Mouse (Mus musculus) C2C12 (cell line): ENCODE data around the gene Frmd4b. TPM values are rescaled to one million over a fixed set of nuclear protein-coding genes. Genes with fewer than 3 reads are reported as not detected.

Experiments used
- H3K27me3 ChIP-seq: one replicate; pipeline ENCODE4 v1.6.1; 2011; ENCODE audit not compliant: control insufficient read depth, insufficient read depth, insufficient read length
- H3K36me3 ChIP-seq: one replicate; pipeline ENCODE4 v1.6.1; 2011; ENCODE audit not compliant: control insufficient read depth, insufficient read depth
- H3K4me3 ChIP-seq: one replicate; pipeline ENCODE4 v1.5.1; 2011; ENCODE audit warnings: mild to moderate bottlenecking, control low read depth; ENCODE audit not compliant: poor library complexity, insufficient read depth, severe bottlenecking
- H3K79me2 ChIP-seq: one replicate; pipeline ENCODE4 v1.6.1; 2011; ENCODE audit not compliant: control insufficient read depth, insufficient read depth
- H3K79me3 ChIP-seq: one replicate; pipeline ENCODE4 v1.6.1; 2011; ENCODE audit warnings: low read depth, control low read depth
- H3ac ChIP-seq: one replicate; pipeline ENCODE3; 2011; ENCODE audit warnings: low read depth; ENCODE audit not compliant: control insufficient read depth, insufficient read length
- CEBPB ChIP-seq: IDR thresholded peaks from one replicate; pipeline ENCODE4 v1.6.1; 2011; ENCODE audit warnings: low read depth, mild to moderate bottlenecking, control low read depth, moderate library complexity
- CTCF ChIP-seq: IDR thresholded peaks from one replicate; pipeline ENCODE4 v1.5.1; 2011; ENCODE audit not compliant: control insufficient read depth, insufficient read depth, insufficient read length
- FOSL1 ChIP-seq: IDR thresholded peaks from one replicate; pipeline ENCODE4 v1.8.0; 2011; ENCODE audit warnings: mild to moderate bottlenecking, low read length; ENCODE audit not compliant: poor library complexity, insufficient read depth, severe bottlenecking
- MAX ChIP-seq: IDR thresholded peaks from one replicate; pipeline ENCODE4 v1.6.1; 2011; ENCODE audit warnings: mild to moderate bottlenecking, control low read depth
- MYOD1 ChIP-seq: IDR thresholded peaks from one replicate; pipeline ENCODE4 v1.6.1; 2011; ENCODE audit warnings: low read depth; ENCODE audit not compliant: control insufficient read depth, insufficient read length
- MYOG ChIP-seq: IDR thresholded peaks from one replicate; pipeline ENCODE4 v1.6.1; 2011; ENCODE audit not compliant: control insufficient read depth, insufficient read length; ENCODE audit errors: extremely low read depth
- USF1 ChIP-seq: IDR thresholded peaks from one replicate; pipeline ENCODE4 v1.6.1; 2011; ENCODE audit warnings: low read depth, mild to moderate bottlenecking, control low read depth, moderate library complexity
- polyA plus RNA-seq: library from polyadenylated mRNA; unstranded; fragments of >200 nt; fragmentation: generic; extraction: Trizol; gene quantifications from one replicate; pipeline ENCODE4 v1.2.1, GENCODE M21; 2012; ENCODE audit warnings: missing spikeins

Gene Frmd4b
- polyA plus RNA-seq, 1 experiment: not detected

- Histone ChIP-seq H3K79me2 (no peaks in the 10 kb centered on the region), H3K36me3 (no peaks in the 10 kb centered on the region), H3K4me3 (no peak overlapping the region), H3K79me3 (no peaks in the 10 kb centered on the region), H3ac (no peak overlapping the region), H3K27me3 (no peaks in the 10 kb centered on the region)
- TF ChIP-seq USF1 (no peak), CEBPB (no peak), CTCF (no peak), MAX (no peak), FOSL1 (no peak), MYOD1 (no peak), MYOG (no peak)
Measured at GRCm38 (mm10) chr6:97579704-97580103, 37.6 kb downstream of the Frmd4b start.

GRCm38 (mm10) chr6:97578210-97578609 is 39.1 kb downstream of the Frmd4b start:
- H3K27me3 ChIP-seq: no peaks in the 10 kb centered on the region
- H3ac ChIP-seq: no peak overlapping the region
- TF ChIP-seq MYOG (no peak), CTCF (no peak), FOSL1 (no peak), MAX (no peak), MYOD1 (no peak), USF1 (no peak), CEBPB (no peak)
- H3K4me3 ChIP-seq: no peak overlapping the region
- no peaks in the 10 kb centered on the region for H3K79me2 ChIP-seq
- no peaks in the 10 kb centered on the region for H3K79me3 ChIP-seq
- H3K36me3 ChIP-seq: no peaks in the 10 kb centered on the region

- TF ChIP-seq USF1: no peak
- no peak for TF ChIP-seq CEBPB
- no peak for TF ChIP-seq MAX
- no peak for TF ChIP-seq FOSL1
- TF ChIP-seq CTCF: no peak
- no peak for TF ChIP-seq MYOD1
- no peak for TF ChIP-seq MYOG
- Histone ChIP-seq H3K36me3 (no peaks in the 10 kb centered on the region), H3K79me2 (no peaks in the 10 kb centered on the region)
Measured at GRCm38 (mm10) chr6:97577349-97577748, 40.0 kb downstream of the Frmd4b start.

GRCm38 (mm10) chr6:97576565-97577346 is 40.6 kb downstream of the Frmd4b start:
- H3ac ChIP-seq: no peak overlapping the region
- no peaks in the 10 kb centered on the region for H3K79me3 ChIP-seq
- TF ChIP-seq MYOD1 (no peak), USF1 (no peak), FOSL1 (no peak), MYOG (no peak), MAX (no peak), CEBPB (no peak), CTCF (no peak)
- no peaks in the 10 kb centered on the region for H3K27me3 ChIP-seq
- H3K36me3 ChIP-seq: no peaks in the 10 kb centered on the region
- H3K4me3 ChIP-seq: no peak overlapping the region
- no peaks in the 10 kb centered on the region for H3K79me2 ChIP-seq

More at GRCm38 (mm10) chr6:97577349-97577748, 40.0 kb downstream of the Frmd4b start:
- Histone ChIP-seq H3K79me3 (no peaks in the 10 kb centered on the region), H3ac (no peak overlapping the region), H3K27me3 (no peaks in the 10 kb centered on the region), H3K4me3 (no peak overlapping the region)

- TF ChIP-seq FOSL1: no peak
- no peak for TF ChIP-seq USF1
- TF ChIP-seq CEBPB: no peak
- no peak for TF ChIP-seq MYOG
- no peak for TF ChIP-seq MYOD1
- TF ChIP-seq MAX: no peak
- TF ChIP-seq CTCF: no peak
- no peaks in the 10 kb centered on the region for H3K79me3 ChIP-seq
- no peaks in the 10 kb centered on the region for H3K36me3 ChIP-seq
- H3K27me3 ChIP-seq: no peaks in the 10 kb centered on the region
- no peak overlapping the region for H3ac ChIP-seq
- no peak overlapping the region for H3K4me3 ChIP-seq
- no peaks in the 10 kb centered on the region for H3K79me2 ChIP-seq
Measured at GRCm38 (mm10) chr6:97576096-97576495, 41.2 kb downstream of the Frmd4b start.

- Histone ChIP-seq H3K27me3 (no peaks in the 10 kb centered on the region), H3K4me3 (no peak overlapping the region), H3K79me3 (no peaks in the 10 kb centered on the region), H3K36me3 (no peaks in the 10 kb centered on the region), H3ac (no peak overlapping the region), H3K79me2 (no peaks in the 10 kb centered on the region)
- TF ChIP-seq USF1 (no peak), CEBPB (no peak), MYOG (no peak), MYOD1 (no peak), MAX (no peak), CTCF (no peak), FOSL1 (no peak)
Measured at GRCm38 (mm10) chr6:97574973-97575372, 42.4 kb downstream of the Frmd4b start.
